Mouse (Mus musculus) lung, postnatal 25 days (tissue): ENCODE results near the gene Tardbp.
A peak's percentile ranks its signal among the peaks of the same experiment; 100 is the strongest.

Experiments used
- DNase-seq: peaks from one replicate; pipeline ENCODE4 v3.0.0; 2022; ENCODE audit warnings: low spot score

The Tardbp gene

DNA sequence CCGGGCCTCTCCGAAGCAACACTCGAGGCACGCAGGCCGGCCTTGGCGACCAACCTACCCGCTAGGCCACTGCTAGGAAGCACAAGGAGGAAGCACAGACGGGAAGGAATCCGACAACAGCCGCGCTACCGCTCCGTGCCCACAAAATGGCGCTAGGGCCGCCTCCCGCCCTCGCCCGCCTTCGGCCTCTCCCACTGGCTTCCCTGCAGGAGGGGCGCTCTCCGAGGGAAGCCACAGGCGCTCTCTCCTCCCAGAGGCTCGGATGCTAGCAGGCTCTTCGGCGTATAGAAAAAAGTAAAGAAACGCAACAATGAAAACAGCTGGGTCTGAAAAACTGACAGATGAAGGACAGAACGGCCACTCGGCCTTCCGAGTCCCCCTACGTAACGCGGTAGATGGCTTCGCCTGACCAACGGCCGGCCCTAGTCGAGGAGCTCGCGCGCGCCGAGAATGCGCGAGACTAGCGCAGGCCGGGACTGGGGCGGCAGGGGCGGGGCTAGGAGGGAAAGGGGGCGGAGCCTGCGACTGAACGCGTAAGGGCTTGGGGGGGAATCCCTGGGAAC is at the start of gene Tardbp:
Gene Tardbp (minus strand): TSS at position 397 of the 563 bp plus-strand sequence.
- peak; percentile 96 for DNase-seq

DNA sequence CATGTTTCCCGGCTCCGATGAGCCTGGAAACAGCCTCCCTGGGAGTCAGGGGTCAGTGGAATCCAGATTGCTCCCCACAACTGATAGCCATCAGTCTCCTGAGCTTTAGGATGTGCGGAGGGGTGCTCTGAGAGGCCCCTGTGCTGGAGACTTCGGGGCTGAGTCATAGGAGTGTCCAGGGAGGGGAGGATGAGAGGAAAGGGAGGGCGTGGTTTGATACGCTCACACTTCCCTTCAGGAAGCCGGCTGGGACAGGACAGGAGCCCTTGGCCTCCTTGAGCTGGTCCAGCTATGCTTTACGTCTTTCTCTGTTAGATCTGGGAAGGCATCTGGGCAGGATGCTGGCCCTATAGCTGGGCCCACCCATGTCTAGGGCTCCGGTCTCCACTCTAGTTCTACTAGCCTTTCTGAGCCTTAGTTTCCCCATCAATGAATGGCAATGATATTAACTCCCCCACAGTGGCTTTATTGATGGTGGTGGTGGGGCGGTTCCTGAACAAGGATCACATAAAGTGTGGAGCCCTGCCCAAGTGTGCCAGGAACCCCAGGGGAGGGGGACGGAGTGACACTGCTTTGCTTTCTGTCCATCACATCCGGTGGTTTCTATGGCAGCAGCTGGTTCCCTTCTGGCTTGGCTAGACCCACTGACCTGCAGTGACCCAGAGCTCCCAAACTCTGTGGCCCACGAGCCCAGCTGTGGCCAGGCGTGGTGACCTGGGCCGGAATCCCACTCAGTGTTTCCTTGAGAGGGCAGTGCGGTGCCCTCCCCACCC is 49.6 kb upstream of the Tardbp start:
- peak; percentile 65 for DNase-seq

GRCm38 (mm10) chr4:148675043-148675442 is 48.2 kb upstream of the Tardbp start:
- DNase-seq = no peak

DNA sequence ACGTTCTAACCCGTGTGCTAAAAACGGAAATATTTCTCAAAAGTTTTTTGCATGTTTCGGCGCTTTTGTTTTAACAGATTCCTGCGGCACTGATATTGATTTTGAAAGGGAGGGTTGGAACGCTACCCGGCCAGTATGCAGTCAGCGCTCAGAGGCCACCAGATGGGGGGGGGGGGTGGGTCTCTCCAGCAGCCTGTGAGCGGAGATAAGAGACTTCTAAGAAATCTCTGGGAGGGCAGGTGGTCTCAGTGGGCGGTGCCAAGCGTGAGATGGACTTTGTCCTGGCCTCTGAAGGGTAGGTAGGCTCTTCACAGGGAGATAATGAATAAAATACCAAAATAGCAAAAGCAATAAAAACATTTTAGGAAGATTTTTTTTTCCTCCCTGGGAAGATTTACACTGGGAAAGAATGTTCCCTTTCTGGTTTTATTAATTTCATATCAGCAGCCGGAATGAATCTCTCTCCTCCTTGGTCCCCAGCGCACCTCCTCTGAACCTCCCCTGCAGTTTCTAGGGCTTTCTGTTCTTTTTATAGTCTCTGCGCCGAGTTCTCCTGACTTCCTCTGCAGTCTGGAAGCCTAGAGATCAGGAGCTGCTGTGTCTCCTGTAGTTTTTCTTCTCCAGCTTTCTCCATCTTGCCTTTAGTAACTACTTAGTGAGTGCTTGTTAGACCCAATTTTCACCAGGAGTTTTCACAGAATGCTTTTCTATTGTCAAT is 44.6 kb upstream of the Tardbp start:
- no peak for DNase-seq

DNA sequence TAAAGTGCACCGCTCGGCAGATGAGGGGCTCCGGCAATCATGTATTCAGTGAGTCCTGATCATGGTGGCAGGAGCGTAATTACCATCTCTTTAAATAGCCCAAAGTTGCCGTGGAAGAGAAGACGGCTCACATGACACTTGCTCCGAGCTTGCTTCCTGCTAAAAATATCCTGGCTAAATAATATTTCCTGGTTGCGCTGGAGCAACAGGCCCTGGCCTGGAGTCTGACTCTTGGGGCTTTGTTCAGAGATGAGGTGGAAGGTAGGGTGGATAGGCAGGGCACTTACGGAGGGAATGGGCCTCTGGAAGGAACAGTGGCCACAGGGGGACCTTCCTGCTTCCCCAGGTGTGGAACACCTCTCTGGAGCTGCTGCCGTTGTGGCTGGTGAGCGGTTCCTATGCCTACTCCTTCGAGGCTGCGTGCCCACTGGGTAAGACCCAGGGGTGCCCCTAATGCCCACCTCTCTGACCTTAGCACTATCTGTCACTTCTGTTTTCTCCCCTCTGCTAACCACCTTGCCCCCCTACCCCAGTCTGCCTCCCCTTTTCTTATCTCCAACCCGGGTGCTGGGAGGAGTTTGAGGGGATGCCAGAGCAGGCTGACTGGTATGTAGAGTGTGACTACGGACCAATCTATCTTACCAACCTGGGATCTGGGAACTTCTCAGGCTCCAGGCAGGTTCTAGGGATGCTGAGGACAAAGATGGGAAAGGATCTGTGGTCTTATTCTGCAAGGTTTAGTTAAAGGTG is 40.4 kb upstream of the Tardbp start:
- no peak for DNase-seq

DNA sequence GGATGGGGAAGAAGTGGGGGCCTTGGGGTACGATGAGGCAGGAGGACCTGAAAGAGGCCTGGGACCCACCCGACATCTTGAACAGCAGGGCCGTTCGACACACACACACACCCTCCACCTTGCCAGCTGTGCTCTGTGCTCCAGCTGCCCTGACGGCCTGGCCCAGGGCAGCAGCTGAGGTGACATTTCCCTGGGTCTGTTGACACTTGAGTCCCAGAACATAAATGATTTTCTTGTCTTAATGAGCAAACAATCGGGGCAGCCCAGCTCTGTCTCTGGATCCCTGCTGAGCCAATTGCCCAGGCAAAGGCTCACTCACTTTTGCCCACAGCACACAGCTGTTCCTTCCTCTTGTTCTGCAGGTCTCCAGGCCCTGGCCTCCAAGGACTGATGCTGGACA is 37.2 kb upstream of the Tardbp start:
- no peak for DNase-seq

DNA sequence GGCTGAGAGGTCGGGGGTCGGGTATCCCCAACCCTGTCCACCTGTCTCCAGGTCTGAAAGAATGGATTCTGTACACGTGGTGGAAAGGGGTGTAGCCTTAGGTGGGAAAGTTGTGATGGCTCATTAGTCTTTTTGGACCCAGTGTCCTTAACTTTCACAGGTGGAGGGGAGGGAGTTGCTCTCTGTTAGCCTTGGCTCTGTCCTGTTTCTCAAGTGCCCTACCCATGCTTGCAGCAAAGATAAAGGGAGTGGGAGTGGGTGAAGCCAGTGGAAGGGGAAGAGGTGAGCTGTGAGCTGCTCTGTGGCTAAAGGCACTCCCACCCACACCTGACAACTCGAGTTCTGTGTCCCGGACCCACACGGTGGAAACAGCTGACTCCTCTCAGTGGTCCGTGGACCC is 36.5 kb upstream of the Tardbp start:
- DNase-seq = no peak

- peak; percentile 73 for DNase-seq
Measured at GRCm38 (mm10) chr4:148662168-148662965, 35.5 kb upstream of the Tardbp start.

- DNase-seq = no peak
Measured at GRCm38 (mm10) chr4:148660174-148660573, 33.4 kb upstream of the Tardbp start.

GRCm38 (mm10) chr4:148657776-148658175 is 31.0 kb upstream of the Tardbp start:
- DNase-seq = no peak

DNA sequence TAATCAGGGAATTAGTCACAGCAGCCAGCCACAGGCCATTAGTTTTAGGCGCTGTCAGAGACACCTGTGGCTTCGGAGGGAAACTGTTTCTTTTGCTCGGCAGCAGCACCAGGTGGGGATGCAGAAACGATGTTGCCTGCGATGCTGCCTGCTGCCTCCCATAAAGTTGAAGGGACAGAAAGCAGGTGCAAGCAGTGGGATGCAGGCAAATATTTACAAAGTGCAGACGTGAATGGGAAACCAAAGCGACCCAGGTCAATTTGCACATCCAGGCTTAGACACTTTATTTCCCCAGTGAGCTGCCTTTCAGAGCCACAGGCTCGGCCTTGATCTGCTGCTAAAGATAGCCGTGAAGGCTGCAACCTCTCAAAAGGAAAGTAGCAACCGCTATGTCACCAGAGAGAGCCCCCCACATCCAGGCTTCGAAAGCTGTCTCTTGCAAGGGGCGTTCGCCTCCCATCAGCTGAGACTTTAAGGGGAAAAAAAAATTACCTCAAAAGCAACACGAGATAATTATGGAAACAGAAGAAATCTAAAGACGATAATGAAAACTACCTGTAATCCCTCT is 30.0 kb upstream of the Tardbp start:
- no peak for DNase-seq

- DNase-seq = peak; percentile 38
Measured at GRCm38 (mm10) chr4:148654701-148655398, 28.0 kb upstream of the Tardbp start.

- no peak for DNase-seq
Measured at GRCm38 (mm10) chr4:148651045-148651444, 24.2 kb upstream of the Tardbp start.

- no peak for DNase-seq
Measured at GRCm38 (mm10) chr4:148649309-148649708, 22.5 kb upstream of the Tardbp start.

- DNase-seq = no peak
Measured at GRCm38 (mm10) chr4:148646616-148647015, 19.8 kb upstream of the Tardbp start.

DNA sequence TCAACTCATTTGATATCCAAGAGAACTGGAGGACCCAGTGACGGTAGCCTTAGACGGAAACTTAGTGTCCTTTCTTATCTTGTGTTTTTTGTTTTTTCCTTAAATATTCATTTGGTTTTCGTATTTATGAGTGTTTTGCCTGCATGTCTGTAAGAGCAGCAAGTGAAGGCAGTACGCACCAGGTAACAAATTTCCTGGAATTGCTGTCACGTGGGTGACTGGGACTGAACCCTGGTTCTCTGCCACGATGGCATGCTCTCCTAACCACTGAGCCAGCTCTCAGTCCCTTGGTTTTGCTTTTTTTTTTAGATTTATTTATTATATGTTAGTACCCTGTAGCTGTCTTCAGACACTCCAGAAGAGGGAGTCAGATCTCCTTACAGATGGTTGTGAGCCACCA is 18.1 kb upstream of the Tardbp start:
- no peak for DNase-seq

- DNase-seq = peak; percentile 58
Measured at GRCm38 (mm10) chr4:148644157-148644511, 17.3 kb upstream of the Tardbp start.

GRCm38 (mm10) chr4:148643291-148644156 is 16.7 kb upstream of the Tardbp start, which contains the start of gene Gm572:
Gm572 (plus strand) TSS chr4:148643317.
- DNase-seq = no peak

DNA sequence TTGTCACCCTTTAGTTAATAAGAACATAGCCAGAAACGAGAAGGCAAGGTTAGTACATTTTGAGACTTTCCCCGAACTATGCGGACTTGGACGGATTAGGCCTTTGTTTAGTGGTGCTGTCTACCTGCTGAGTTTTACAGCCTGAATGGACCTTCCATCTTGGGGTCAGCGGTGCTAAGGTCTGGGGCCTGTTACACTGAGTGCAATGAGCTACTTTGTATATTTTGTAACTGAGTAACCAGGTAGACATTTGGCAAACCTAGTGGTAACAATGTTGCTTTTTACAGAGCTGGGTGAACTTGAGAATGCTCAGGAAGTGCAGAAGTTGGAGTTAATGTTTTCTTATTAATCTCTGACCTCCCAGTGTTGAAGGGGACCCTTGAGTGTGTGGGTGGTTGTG is 14.3 kb upstream of the Tardbp start:
- DNase-seq = no peak

DNA sequence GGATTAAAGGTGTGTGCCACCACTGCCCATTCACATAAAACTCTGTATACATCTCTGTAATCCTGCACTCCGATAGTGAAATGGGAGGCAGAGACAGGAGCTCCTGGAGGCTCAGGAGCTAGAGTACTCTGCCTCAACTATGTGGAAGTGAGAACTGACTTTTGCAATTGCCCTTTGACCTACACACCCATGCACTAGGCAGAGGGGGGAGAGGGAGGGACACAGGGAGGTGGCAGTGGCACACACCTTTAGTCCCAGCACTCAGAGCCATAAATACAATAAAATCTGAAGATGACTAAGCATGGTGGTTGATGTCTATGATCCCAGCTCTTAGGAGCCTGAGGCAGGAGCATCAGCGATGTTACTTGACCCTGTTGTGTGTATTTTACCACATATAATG is 12.6 kb upstream of the Tardbp start:
- DNase-seq = no peak
